Mouse (Mus musculus): ENCODE results near the gene Gli1. TPM values are rescaled to one million over a fixed set of nuclear protein-coding genes. Genes with fewer than 3 reads are reported as not detected.
A peak's percentile ranks its signal among the peaks of the same experiment; 100 is the strongest.

Gene Gli1
- polyA plus RNA-seq, 1 experiment from 2014 or later, result 9.2 TPM

DNA sequence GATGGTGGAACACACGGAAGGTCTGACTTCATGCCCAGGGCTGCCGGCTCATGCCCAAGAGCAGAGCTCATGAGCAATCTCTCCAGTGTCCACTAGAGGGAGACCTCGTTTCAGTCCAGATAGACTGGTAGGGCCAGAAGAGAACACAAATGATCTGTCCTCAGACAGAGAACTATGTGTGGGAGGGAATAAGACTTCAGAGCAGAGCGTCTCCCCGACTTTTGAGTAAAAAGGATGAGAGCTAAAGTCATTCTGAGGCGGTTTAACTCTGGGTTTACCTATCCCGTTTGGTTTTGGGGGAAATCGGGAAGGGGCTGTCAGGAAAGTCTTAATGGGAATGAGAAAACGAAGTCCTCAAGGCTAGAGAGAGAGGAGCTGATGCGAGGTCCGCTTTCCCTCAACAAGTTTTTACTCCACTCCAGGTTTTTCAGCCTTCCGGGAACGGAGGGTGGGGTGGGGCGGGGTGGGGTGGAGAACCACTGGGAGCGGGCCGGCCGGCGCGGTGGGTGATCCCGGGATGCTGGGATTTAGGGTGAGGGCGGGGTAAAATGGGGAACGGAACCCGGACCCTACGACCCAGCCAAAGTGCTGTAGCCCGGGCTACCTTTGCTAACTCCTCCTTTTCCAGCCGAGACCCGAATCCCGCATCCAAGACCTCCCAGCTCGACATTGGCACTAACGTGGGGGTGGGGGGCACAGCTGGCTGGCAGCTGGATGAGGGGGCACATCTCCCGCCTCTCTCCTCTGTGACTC lies 2.7 kb downstream of the Gli1 start:
- peaks cover 9% of the 10 kb centered on the region for H3K4me1 ChIP-seq (ENCODE audit: control insufficient read depth, insufficient read depth, low read length)
- H3K27me3 ChIP-seq (ENCODE audit: control insufficient read depth, insufficient read depth, low read length), result peaks cover 3% of the 10 kb centered on the region; the same call in 1 of the 2 replicates
- peak overlapping the region; percentile 53 for H3K4me3 ChIP-seq (ENCODE audit: low read length)
- peak overlapping the region; percentile 57 for H3K9ac ChIP-seq (ENCODE audit: low read depth, low read length)
- peak overlapping the region; percentile 87 for H3K27ac ChIP-seq (ENCODE audit: low read depth, low read length)
- H3K4me2 ChIP-seq (replicated peaks; ENCODE audit: low read depth, low read length), result peak overlapping the region; percentile 73
- no peaks in the 10 kb centered on the region for H3K9me3 ChIP-seq (ENCODE audit: control insufficient read depth, low read length)
- ATAC-seq (ENCODE audit: low FRiP score, low TSS enrichment), result peak; percentile 74
- under 1% methylated on average over 31 of the region's 31 CpGs for WGBS
- peaks cover 18% of the 10 kb centered on the region for H3K36me3 ChIP-seq (ENCODE audit: control insufficient read depth, insufficient read depth, low read length)

GRCm38 (mm10) chr10:127337536-127338099 lies 4.2 kb downstream of the Gli1 start:
- Histone ChIP-seq H3K9ac (ENCODE audit: low read depth, low read length) (no peak overlapping the region), H3K4me3 (ENCODE audit: low read length) (no peak overlapping the region), H3K9me3 (ENCODE audit: control insufficient read depth, low read length) (no peaks in the 10 kb centered on the region), H3K36me3 (ENCODE audit: control insufficient read depth, insufficient read depth, low read length) (peaks cover 19% of the 10 kb centered on the region), H3K4me1 (ENCODE audit: control insufficient read depth, insufficient read depth, low read length) (peaks cover 9% of the 10 kb centered on the region), H3K27me3 (ENCODE audit: control insufficient read depth, insufficient read depth, low read length) (peaks cover 3% of the 10 kb centered on the region; the same call in 1 of the 2 replicates), H3K4me2 (replicated peaks; ENCODE audit: low read depth, low read length) (no peak overlapping the region), H3K27ac (ENCODE audit: low read depth, low read length) (no peak overlapping the region)
- ATAC-seq (ENCODE audit: low FRiP score, low TSS enrichment), result no peak
- 85% methylated on average over 6 of the region's 6 CpGs for WGBS

- H3K36me3 ChIP-seq (ENCODE audit: control insufficient read depth, insufficient read depth, low read length), result peaks cover 22% of the 10 kb centered on the region
Measured at GRCm38 (mm10) chr10:127336952-127337351, 4.8 kb downstream of the Gli1 start.

DNA sequence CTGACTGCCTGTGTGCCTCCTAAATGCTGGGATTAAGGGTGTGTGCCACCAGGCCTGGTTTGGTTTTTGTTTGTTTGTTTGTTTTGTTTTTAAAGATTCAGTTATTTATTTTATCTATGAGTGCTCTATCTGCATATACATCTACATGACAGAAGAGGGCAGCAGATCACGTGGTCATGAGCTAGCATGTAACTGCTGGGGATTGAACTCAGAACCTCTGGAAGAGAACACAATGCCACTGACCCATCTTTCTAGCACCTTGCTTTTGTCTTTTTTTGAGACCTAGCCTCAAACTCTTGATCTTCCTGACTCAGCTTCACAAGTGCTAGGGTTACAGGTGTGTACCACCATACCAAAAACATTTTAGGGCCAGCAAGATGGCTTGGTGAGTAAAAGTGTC lies 6.5 kb downstream of the Gli1 start:
- H3K27me3 ChIP-seq (ENCODE audit: control insufficient read depth, insufficient read depth, low read length), result no peaks in the 10 kb centered on the region
- no peak overlapping the region for H3K9ac ChIP-seq (ENCODE audit: low read depth, low read length)
- H3K4me3 ChIP-seq (ENCODE audit: low read length), result no peak overlapping the region
- no peak for ATAC-seq (ENCODE audit: low FRiP score, low TSS enrichment)
- H3K27ac ChIP-seq (ENCODE audit: low read depth, low read length), result no peak overlapping the region
- no peak overlapping the region for H3K4me2 ChIP-seq (replicated peaks; ENCODE audit: low read depth, low read length)
- H3K4me1 ChIP-seq (ENCODE audit: control insufficient read depth, insufficient read depth, low read length), result no peaks in the 10 kb centered on the region; the same call in 1 of the 2 replicates
- H3K36me3 ChIP-seq (ENCODE audit: control insufficient read depth, insufficient read depth, low read length), result peaks cover 22% of the 10 kb centered on the region
- WGBS, result 86% methylated on average over 1 of the region's 1 CpGs
- no peaks in the 10 kb centered on the region for H3K9me3 ChIP-seq (ENCODE audit: control insufficient read depth, low read length)

More at GRCm38 (mm10) chr10:127336952-127337351, 4.8 kb downstream of the Gli1 start:
- ATAC-seq (ENCODE audit: low FRiP score, low TSS enrichment), result no peak
- H3K9ac ChIP-seq (ENCODE audit: low read depth, low read length), result no peak overlapping the region
- H3K4me3 ChIP-seq (ENCODE audit: low read length), result no peak overlapping the region
- peaks cover 3% of the 10 kb centered on the region; the same call in 1 of the 2 replicates for H3K27me3 ChIP-seq (ENCODE audit: control insufficient read depth, insufficient read depth, low read length)
- H3K9me3 ChIP-seq (ENCODE audit: control insufficient read depth, low read length), result no peaks in the 10 kb centered on the region
- H3K4me1 ChIP-seq (ENCODE audit: control insufficient read depth, insufficient read depth, low read length), result peaks cover 9% of the 10 kb centered on the region
- 71% methylated on average over 5 of the region's 5 CpGs for WGBS
- no peak overlapping the region for H3K27ac ChIP-seq (ENCODE audit: low read depth, low read length)
- H3K4me2 ChIP-seq (replicated peaks; ENCODE audit: low read depth, low read length), result no peak overlapping the region

DNA sequence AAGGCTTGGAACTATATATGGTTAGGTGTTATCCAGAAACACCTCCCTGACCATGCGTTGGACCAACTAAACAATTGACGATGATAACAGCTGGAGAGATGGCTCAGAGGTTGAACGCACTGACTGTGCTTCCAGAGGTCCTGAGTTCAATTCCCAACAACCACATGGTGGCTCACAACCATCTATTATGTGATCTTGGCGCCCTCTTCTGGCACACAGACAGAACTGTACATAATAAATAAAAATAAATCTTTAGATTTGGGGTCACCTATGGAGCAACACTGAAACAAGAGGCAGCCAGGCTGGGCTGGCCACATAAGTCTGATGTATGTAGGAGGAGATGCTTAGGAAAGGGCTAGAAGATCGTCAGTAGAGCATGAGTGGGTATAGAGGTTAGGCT lies 8.6 kb downstream of the Gli1 start:
- H3K36me3 ChIP-seq (ENCODE audit: control insufficient read depth, insufficient read depth, low read length), result peaks cover 22% of the 10 kb centered on the region
- ATAC-seq (ENCODE audit: low FRiP score, low TSS enrichment), result no peak
- H3K4me1 ChIP-seq (ENCODE audit: control insufficient read depth, insufficient read depth, low read length), result no peaks in the 10 kb centered on the region
- H3K27me3 ChIP-seq (ENCODE audit: control insufficient read depth, insufficient read depth, low read length), result peaks cover 10% of the 10 kb centered on the region
- no peak overlapping the region for H3K4me3 ChIP-seq (ENCODE audit: low read length)
- no peak overlapping the region for H3K9ac ChIP-seq (ENCODE audit: low read depth, low read length)
- H3K4me2 ChIP-seq (replicated peaks; ENCODE audit: low read depth, low read length), result no peak overlapping the region
- no peak overlapping the region for H3K27ac ChIP-seq (ENCODE audit: low read depth, low read length)
- WGBS, result 71% methylated on average over 5 of the region's 5 CpGs
- H3K9me3 ChIP-seq (ENCODE audit: control insufficient read depth, low read length), result no peaks in the 10 kb centered on the region

GRCm38 (mm10) chr10:127332211-127332874 lies 9.4 kb downstream of the Gli1 start:
- H3K36me3 ChIP-seq (ENCODE audit: control insufficient read depth, insufficient read depth, low read length), result peaks cover 22% of the 10 kb centered on the region
- WGBS, result 34% methylated on average over 30 of the region's 31 CpGs

GRCm38 (mm10) chr10:127330212-127330611 lies 11.6 kb downstream of the Gli1 start:
- Histone ChIP-seq H3K9ac (ENCODE audit: low read depth, low read length) (no peak overlapping the region), H3K4me3 (ENCODE audit: low read length) (no peak overlapping the region), H3K4me2 (replicated peaks; ENCODE audit: low read depth, low read length) (no peak overlapping the region), H3K4me1 (ENCODE audit: control insufficient read depth, insufficient read depth, low read length) (peaks cover 11% of the 10 kb centered on the region), H3K27me3 (ENCODE audit: control insufficient read depth, insufficient read depth, low read length) (peaks cover 34% of the 10 kb centered on the region), H3K36me3 (ENCODE audit: control insufficient read depth, insufficient read depth, low read length) (peaks cover 6% of the 10 kb centered on the region; the same call in 1 of the 2 replicates), H3K9me3 (ENCODE audit: control insufficient read depth, low read length) (no peaks in the 10 kb centered on the region), H3K27ac (ENCODE audit: low read depth, low read length) (no peak overlapping the region)
- no peak for ATAC-seq (ENCODE audit: low FRiP score, low TSS enrichment)
- 70% methylated on average over 7 of the region's 7 CpGs for WGBS

More at GRCm38 (mm10) chr10:127332211-127332874, 9.4 kb downstream of the Gli1 start:
- Histone ChIP-seq H3K27me3 (ENCODE audit: control insufficient read depth, insufficient read depth, low read length) (peaks cover 19% of the 10 kb centered on the region), H3K9me3 (ENCODE audit: control insufficient read depth, low read length) (no peaks in the 10 kb centered on the region), H3K27ac (ENCODE audit: low read depth, low read length) (no peak overlapping the region), H3K9ac (ENCODE audit: low read depth, low read length) (no peak overlapping the region), H3K4me3 (ENCODE audit: low read length) (0 out of 2 replicates have a peak overlapping the region, but pooled peaks have one; percentile 6), H3K4me1 (ENCODE audit: control insufficient read depth, insufficient read depth, low read length) (no peaks in the 10 kb centered on the region), H3K4me2 (replicated peaks; ENCODE audit: low read depth, low read length) (peak overlapping the region; percentile 30)
- ATAC-seq (ENCODE audit: low FRiP score, low TSS enrichment), result no peak

DNA sequence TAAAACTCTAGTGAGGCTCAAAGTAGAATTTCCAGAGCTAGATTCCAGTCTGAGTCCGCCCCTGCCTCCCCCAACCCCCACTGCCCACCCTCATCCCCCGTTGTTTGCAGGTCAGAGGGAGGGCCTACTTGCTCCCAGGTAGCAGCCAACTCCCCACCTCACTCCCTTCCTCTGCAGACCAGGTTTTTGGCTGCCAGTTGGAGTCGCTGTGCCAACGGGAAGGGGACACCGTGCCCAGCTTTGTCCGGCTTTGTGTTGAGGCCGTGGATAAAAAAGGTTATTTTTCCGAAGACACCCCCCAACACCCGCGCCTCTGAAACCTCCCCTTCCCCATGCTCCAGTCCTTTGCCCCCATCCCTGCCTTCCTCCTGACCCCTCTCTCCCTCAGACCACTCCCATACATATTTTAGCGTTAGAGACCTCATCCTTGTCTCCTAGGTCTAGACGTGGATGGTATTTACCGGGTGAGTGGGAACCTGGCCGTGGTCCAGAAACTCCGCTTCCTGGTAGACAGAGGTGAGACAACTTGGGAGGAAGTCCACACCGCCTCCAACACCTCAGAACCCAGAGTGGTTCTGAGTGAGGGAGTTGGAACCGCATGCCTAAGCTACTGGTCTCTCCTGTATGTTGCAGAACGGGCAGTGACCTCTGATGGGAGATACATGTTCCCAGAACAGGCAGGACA lies 14.2 kb downstream of the Gli1 start:
- Histone ChIP-seq H3K27me3 (ENCODE audit: control insufficient read depth, insufficient read depth, low read length) (peaks cover 40% of the 10 kb centered on the region), H3K36me3 (ENCODE audit: control insufficient read depth, insufficient read depth, low read length) (peaks cover 3% of the 10 kb centered on the region; the same call in 1 of the 2 replicates), H3K9ac (ENCODE audit: low read depth, low read length) (no peak overlapping the region), H3K4me2 (replicated peaks; ENCODE audit: low read depth, low read length) (no peak overlapping the region), H3K4me1 (ENCODE audit: control insufficient read depth, insufficient read depth, low read length) (peaks cover 11% of the 10 kb centered on the region), H3K9me3 (ENCODE audit: control insufficient read depth, low read length) (no peaks in the 10 kb centered on the region), H3K27ac (ENCODE audit: low read depth, low read length) (no peak overlapping the region), H3K4me3 (ENCODE audit: low read length) (no peak overlapping the region)
- WGBS, result 50% methylated on average over 18 of the region's 18 CpGs
- no peak for ATAC-seq (ENCODE audit: low FRiP score, low TSS enrichment)

All from kidney, embryonic 14.5 days (tissue).